Mouse (Mus musculus) neural tube, embryonic 15.5 days (tissue): ENCODE measurements at regions not wholly inside any gene's neighbourhood (a gene's known extent, or its start where the extent isn't known, plus 50 kb on each side); places are given as distances from the start of the nearest gene placed in this dataset.

Experiments used
- ATAC-seq: fragments of 200-750 bp; cut with Nextera tagmentation; 2 replicates; pipeline ENCODE4 v1.8.0; 2017; ENCODE audit warnings: mild to moderate bottlenecking, moderate TSS enrichment, moderate library complexity; ENCODE audit not compliant: low FRiP score
- H3K27ac ChIP-seq: fragments of 300-500 bp; sonication (generic); replicated peaks from 2 replicates; pipeline ENCODE4 v1.5.1; 2015; ENCODE audit warnings: mild to moderate bottlenecking, inconsistent platforms
- H3K27me3 ChIP-seq: fragments of 300-500 bp; sonication (generic); replicated peaks from 2 replicates; pipeline ENCODE4 v1.6.1; 2015; ENCODE audit warnings: inconsistent platforms
- H3K36me3 ChIP-seq: fragments of 300-500 bp; sonication (generic); 2 replicates; pipeline ENCODE4 v1.6.1; 2015; ENCODE audit warnings: inconsistent platforms
- H3K4me1 ChIP-seq: fragments of 300-500 bp; sonication (generic); 2 replicates; pipeline ENCODE4 v1.6.1; 2015; ENCODE audit warnings: inconsistent platforms
- H3K4me2 ChIP-seq: fragments of 300-500 bp; sonication (generic); 2 replicates; pipeline ENCODE4 v1.6.1; 2015; ENCODE audit warnings: inconsistent platforms, mild to moderate bottlenecking, moderate library complexity
- H3K4me3 ChIP-seq: fragments of 300-500 bp; sonication (generic); replicated peaks from 2 replicates; pipeline ENCODE4 v1.5.1; 2015; ENCODE audit warnings: mild to moderate bottlenecking, inconsistent platforms
- H3K9ac ChIP-seq: fragments of 300-500 bp; sonication (generic); replicated peaks from 2 replicates; pipeline ENCODE4 v1.6.1; 2015; ENCODE audit warnings: mild to moderate bottlenecking, inconsistent platforms
- H3K9me3 ChIP-seq: fragments of 300-500 bp; sonication (generic); replicated peaks from 2 replicates; pipeline ENCODE4 v1.6.1; 2016; ENCODE audit warnings: inconsistent platforms
- WGBS: fragments of 180-500 bp; shearing (Covaris S2); methylation state at CpG from one replicate; pipeline ENCODE4 v1.1.7; 2015; ENCODE audit warnings: mixed read lengths; 5-methylcytosine and 5-hydroxymethylcytosine counted together

DNA sequence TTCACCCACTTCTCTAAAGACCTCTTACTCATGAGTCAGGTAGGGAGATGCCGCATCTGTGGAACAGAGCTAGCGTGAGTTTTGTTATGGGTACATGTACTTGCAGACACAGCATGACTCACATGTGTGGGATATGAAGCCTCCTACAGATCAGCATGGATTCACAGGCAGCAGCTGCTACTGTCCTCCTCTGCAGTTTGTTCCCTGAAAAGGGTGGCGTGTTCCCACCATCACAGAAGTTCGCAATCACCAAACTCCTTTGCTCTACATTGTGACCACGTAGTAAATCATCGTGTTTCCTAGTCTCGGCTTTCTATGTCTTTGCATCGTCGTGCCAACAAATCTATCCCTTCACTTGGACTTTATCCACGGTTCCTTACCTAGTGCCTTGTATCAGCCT is 981.9 kb downstream of the Diaph3 start:
- no peak overlapping the region for H3K27ac ChIP-seq
- no peaks in the 10 kb centered on the region for H3K36me3 ChIP-seq
- no peak overlapping the region for H3K4me3 ChIP-seq
- 86% methylated on average over 10 of the region's 10 CpGs for WGBS
- ATAC-seq = no peak
- H3K9me3 ChIP-seq = no peaks in the 10 kb centered on the region
- H3K4me1 ChIP-seq = no peaks in the 10 kb centered on the region
- H3K4me2 ChIP-seq = no peak overlapping the region
- H3K27me3 ChIP-seq = no peaks in the 10 kb centered on the region
- H3K9ac ChIP-seq = no peak overlapping the region

DNA sequence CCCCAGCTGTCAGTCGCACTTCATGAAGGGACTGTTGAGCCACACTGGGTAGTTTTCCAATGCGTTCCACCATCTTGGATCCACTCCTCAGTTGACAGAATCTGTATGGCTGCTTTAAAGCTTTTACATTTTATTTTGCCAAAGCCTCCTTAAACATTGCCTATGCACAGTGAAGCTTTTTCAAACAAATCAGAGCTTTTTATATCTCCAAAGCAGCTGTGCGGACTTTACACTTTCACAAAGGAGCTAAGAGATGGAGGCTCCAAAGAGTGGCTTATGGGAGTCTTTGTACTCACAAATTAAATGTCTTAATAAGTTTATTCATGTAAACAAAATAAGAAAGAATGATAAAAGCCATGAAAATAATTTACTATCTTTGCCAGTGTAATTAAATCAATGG is 986.3 kb downstream of the Diaph3 start:
- Histone ChIP-seq H3K9me3 (no peaks in the 10 kb centered on the region), H3K27me3 (no peaks in the 10 kb centered on the region), H3K27ac (no peak overlapping the region), H3K4me1 (no peaks in the 10 kb centered on the region), H3K9ac (no peak overlapping the region), H3K36me3 (no peaks in the 10 kb centered on the region), H3K4me2 (no peak overlapping the region), H3K4me3 (no peak overlapping the region)
- ATAC-seq = no peak
- 83% methylated on average over 3 of the region's 3 CpGs for WGBS

DNA sequence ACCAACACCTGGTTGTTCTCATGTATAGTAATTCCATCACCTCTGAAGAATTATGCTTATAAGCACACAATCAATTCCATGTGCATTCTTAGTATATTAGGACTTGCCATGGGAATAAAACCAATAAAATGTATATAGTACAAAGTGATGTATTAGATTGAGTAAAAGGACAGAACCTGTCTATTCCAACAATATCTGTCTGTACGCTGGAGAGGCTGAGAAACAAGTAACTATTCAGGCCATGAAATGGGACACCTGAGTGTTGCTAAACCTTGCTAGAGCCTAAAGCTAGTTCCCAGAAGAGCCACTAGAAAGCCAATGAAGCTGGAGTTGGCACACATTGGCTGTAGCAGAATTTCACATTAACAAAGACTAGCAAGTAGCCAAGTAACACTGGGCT is 989.8 kb downstream of the Diaph3 start:
- no peak overlapping the region for H3K9ac ChIP-seq
- no peaks in the 10 kb centered on the region for H3K27me3 ChIP-seq
- H3K4me3 ChIP-seq = no peak overlapping the region
- no peak for ATAC-seq
- H3K4me1 ChIP-seq = no peaks in the 10 kb centered on the region
- WGBS = 76% methylated on average over 1 of the region's 1 CpGs
- no peak overlapping the region for H3K4me2 ChIP-seq
- no peak overlapping the region for H3K27ac ChIP-seq
- H3K36me3 ChIP-seq = no peaks in the 10 kb centered on the region
- no peaks in the 10 kb centered on the region for H3K9me3 ChIP-seq

DNA sequence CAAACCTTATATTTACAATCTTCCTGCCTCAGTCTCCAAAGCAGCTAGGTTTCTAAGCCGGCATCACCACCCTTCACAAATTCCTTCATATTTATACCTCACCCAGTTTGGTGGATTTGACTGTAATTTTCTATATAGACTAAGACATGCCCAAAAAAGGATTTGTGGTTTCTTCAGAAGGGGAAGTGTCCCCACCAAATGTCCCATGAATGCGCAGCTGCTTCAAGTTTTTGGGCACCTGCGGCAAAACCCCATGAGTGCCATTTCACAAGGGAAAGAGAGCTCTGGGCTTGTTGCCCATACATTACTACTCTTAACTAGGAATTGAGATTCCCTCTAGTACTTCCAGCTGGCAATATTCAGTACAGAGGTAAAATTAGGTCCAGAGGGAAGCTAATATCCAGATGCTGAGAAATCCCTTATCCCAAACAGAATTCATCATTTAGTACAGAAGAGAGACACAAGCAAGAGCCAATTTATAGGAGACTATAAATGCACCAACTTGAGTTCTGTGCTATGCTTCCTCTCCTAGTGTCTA is 990.6 kb downstream of the Diaph3 start:
- Histone ChIP-seq H3K4me1 (no peaks in the 10 kb centered on the region), H3K27me3 (no peaks in the 10 kb centered on the region), H3K9me3 (no peaks in the 10 kb centered on the region), H3K36me3 (no peaks in the 10 kb centered on the region), H3K4me2 (no peak overlapping the region), H3K9ac (no peak overlapping the region), H3K27ac (no peak overlapping the region), H3K4me3 (no peak overlapping the region)
- 98% methylated on average over 3 of the region's 3 CpGs for WGBS
- no peak for ATAC-seq

DNA sequence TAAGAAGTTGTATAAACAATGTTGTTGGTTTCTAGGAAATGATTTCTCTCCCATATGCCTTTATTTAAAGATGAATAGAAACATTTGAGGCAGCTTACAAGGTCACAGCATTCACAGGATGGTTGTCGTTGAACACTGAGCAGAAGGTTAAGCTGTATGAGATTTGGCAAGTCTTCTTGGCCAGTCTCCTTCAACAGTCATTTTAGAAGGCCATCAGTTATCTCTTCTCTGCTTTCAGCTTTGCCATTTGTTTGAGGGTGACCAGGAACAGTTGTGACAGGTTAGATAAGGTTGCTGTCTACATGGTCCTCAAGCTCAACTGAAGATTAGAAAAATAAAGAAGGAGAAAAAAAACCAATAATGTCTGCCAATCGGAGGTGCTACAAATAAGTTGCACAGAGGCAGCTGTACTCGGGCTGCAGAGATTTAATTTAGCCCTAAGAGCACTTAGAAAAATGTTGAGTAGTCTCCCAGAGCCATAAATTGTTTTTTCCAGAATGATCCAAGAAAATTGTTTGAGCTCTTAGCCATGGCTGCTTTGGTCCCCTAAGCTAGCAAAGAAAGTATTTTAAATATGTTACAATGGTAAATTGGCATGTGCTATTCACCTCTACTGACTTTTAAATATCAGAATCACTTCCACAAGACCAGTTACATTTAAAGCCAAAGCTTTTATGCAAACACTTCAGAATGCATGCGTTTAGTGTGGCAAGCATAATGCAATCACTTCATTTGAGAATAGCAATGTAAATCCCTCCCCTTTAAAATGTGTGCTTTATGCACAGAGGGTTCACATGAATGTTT is 1025.6 kb downstream of the Diaph3 start:
- H3K9ac ChIP-seq = no peak overlapping the region
- H3K4me1 ChIP-seq = no peaks in the 10 kb centered on the region
- ATAC-seq = no peak
- H3K27ac ChIP-seq = no peak overlapping the region
- H3K4me2 ChIP-seq = no peak overlapping the region
- no peaks in the 10 kb centered on the region for H3K9me3 ChIP-seq
- no peaks in the 10 kb centered on the region for H3K27me3 ChIP-seq
- 62% methylated on average over 4 of the region's 4 CpGs for WGBS
- H3K4me3 ChIP-seq = no peak overlapping the region
- no peaks in the 10 kb centered on the region for H3K36me3 ChIP-seq

DNA sequence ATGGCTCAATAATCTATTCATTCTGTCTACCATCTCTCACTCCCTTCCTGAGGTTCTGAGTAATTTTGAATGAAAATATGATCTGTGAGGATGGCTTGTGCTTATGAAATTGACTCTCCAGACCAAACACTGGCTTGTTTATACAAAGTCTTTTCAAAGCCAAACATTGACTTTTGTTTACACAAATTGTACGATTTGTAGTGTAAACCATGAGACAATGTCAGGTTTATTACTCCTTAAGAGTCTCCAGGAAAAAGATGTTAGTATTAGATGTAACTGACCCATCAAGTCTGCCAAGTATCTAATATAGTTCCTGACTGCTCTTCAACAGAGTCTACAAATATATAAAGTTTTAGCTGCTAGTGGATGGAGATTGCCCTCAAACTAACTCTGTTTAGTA is 1039.5 kb downstream of the Diaph3 start:
- Histone ChIP-seq H3K27me3 (no peaks in the 10 kb centered on the region), H3K4me1 (no peaks in the 10 kb centered on the region), H3K4me2 (no peak overlapping the region), H3K36me3 (no peaks in the 10 kb centered on the region), H3K27ac (no peak overlapping the region), H3K9me3 (no peaks in the 10 kb centered on the region), H3K4me3 (no peak overlapping the region), H3K9ac (no peak overlapping the region)
- no peak for ATAC-seq
- 82% methylated on average over 1 of the region's 1 CpGs for WGBS

DNA sequence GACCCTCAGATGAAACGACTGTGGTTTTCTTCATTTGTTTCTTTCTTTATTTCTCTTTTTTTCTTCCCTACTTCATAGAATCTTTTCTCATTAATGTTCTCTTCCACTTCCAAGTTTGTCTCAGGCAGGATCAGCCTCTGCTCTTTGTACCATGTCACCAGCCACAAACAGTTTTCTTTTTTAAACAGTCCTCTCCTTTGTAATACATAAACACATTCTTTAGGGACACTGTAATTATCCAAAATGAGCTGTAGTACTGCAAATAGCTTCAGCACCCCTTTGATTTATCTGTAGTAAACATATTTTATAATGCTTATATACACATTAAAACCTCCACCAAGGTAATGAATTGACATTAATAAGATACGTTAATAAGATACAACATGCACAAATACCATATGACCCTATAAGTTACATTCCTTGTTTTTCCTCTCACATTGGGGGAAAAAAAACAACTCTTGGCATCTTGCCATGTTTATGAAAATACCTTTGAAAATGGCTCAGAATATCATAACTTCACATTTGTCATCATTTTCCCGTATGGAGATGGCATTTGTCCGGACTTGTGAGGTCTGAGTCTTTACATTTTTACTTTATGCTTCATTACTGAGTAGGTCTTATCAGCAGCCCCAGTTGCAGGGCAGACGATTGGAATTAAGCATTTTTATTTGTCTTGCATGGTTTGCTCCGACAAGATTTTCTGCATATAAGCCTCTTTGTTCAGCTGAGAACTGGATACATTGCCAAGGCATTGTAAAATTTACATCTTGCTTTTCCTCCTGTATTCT is 1070.5 kb downstream of the Diaph3 start:
- 62% methylated on average over 6 of the region's 6 CpGs for WGBS

DNA sequence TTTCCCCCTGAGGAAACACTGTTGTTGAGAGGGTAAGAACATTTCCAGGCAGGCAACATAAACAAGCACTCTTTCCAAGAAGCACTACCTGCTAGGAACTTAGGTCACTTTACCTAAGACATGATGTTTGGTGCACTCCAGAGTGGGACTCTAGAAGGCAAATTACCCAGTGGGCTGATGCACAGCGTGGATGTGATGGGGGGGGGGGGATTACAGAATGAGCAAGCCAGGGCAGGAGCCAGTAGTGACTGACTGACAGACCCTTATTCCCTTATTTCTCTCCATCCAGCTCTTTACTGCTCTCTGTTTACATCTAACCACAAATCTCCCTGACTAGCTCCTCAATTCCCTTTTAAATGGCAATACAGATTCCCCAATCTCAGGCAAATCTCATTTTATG is 1071.7 kb downstream of the Diaph3 start:
- 22% methylated on average over 1 of the region's 1 CpGs for WGBS
- H3K27ac ChIP-seq = no peak overlapping the region
- H3K27me3 ChIP-seq = no peaks in the 10 kb centered on the region
- no peaks in the 10 kb centered on the region for H3K9me3 ChIP-seq
- no peak overlapping the region for H3K4me3 ChIP-seq
- H3K4me2 ChIP-seq = no peak overlapping the region
- H3K36me3 ChIP-seq = no peaks in the 10 kb centered on the region
- no peak overlapping the region for H3K9ac ChIP-seq
- no peaks in the 10 kb centered on the region; the same call in 1 of the 2 replicates for H3K4me1 ChIP-seq
- ATAC-seq = no peak

More for the DNA sequence above, 1070.5 kb downstream of the Diaph3 start:
- Histone ChIP-seq H3K9ac (no peak overlapping the region), H3K27ac (no peak overlapping the region), H3K36me3 (no peaks in the 10 kb centered on the region), H3K4me1 (no peaks in the 10 kb centered on the region; the same call in 1 of the 2 replicates), H3K9me3 (no peaks in the 10 kb centered on the region), H3K4me2 (no peak overlapping the region), H3K27me3 (no peaks in the 10 kb centered on the region), H3K4me3 (no peak overlapping the region)
- ATAC-seq = no peak

DNA sequence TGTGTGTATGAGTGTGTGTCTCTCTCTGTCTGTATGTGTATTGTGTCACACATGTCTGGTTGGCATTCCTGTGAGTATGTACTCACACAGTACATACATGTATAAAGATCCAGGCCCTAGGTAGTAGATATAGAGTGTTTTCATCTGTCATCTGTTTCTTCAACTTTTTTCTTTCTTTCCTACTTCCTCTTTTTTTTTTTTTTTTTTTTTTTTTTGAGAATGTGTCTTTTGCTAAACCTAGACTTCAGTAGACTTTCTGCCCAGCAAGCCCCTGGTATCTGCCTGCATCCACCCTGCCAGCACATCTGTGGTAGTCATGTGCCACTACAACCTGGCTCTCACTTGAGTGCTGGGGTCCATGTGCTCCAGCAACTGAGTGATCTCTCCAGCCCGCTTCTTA is 1073.3 kb downstream of the Diaph3 start:
- H3K27me3 ChIP-seq = no peaks in the 10 kb centered on the region
- H3K9ac ChIP-seq = no peak overlapping the region
- no peak overlapping the region for H3K4me3 ChIP-seq
- H3K9me3 ChIP-seq = no peaks in the 10 kb centered on the region
- no peak for ATAC-seq
- H3K4me1 ChIP-seq = no peaks in the 10 kb centered on the region; the same call in 1 of the 2 replicates
- H3K4me2 ChIP-seq = no peak overlapping the region
- WGBS = 100% methylated on average over 1 of the region's 1 CpGs
- H3K27ac ChIP-seq = no peak overlapping the region
- H3K36me3 ChIP-seq = no peaks in the 10 kb centered on the region

DNA sequence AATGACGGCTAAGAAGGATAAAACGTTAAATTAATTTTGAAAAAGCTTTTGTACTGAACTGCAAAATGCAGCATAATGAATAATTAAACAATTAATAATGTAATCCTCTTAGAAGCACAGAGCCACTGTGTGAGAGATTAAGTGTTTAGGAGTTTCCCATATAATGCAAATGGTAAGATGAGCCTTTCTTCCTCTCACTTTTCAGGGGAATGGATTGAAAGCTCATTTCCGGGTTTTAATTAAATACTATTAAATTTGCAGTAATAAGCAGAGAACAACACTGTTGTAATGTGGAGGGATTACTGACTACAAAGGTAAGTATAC is 1077.5 kb downstream of the Diaph3 start:
- Histone ChIP-seq H3K9ac (no peak overlapping the region), H3K4me1 (no peaks in the 10 kb centered on the region), H3K27ac (no peak overlapping the region), H3K4me2 (no peak overlapping the region), H3K36me3 (no peaks in the 10 kb centered on the region), H3K9me3 (no peaks in the 10 kb centered on the region), H3K4me3 (no peak overlapping the region), H3K27me3 (no peaks in the 10 kb centered on the region)
- WGBS = 72% methylated on average over 3 of the region's 3 CpGs
- no peak for ATAC-seq

DNA sequence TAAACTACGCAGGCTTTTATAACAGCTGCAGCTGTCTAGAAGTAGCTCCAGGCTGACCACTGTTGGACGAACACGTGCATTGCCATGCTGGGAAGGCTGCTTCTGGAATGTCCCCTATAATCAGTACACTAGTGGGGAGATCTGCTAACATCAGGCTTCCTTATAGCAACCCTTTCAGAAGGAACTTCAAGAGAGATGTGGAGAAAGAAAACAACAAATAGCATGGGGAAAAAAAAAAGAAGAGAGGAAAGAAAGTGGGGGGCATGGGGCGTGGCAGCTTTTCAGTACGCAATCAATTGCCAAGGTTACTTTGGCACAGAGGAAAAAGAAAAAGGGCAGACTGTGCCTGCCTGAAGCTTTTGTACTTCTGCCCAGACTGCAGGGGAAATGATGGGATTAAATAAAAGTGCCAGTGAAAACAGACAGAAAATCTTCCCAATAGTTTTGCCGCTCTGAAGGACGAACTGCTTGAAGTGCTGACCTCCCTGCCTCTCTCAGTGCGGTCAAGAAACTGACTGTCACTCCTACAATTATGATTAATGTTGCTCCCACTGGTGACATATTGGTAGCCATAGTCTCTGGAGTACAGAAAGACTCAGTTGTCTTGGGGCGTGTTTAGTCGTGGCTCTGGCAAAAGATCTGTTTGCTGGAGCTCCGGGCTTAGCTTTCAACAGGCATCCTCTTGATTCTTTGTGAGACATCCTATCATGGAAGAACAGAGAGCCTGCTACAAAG is 1078.0 kb downstream of the Diaph3 start:
- Histone ChIP-seq H3K36me3 (no peaks in the 10 kb centered on the region), H3K4me3 (no peak overlapping the region), H3K9me3 (no peaks in the 10 kb centered on the region), H3K27me3 (no peaks in the 10 kb centered on the region), H3K4me2 (no peak overlapping the region), H3K4me1 (no peaks in the 10 kb centered on the region), H3K27ac (no peak overlapping the region), H3K9ac (no peak overlapping the region)
- peak; percentile 41; the same call in 1 of the 2 replicates for ATAC-seq
- WGBS = 61% methylated on average over 11 of the region's 11 CpGs
